10 mouse cellular contexts compared by ENCODE assay signal in the genomic region with DNA sequence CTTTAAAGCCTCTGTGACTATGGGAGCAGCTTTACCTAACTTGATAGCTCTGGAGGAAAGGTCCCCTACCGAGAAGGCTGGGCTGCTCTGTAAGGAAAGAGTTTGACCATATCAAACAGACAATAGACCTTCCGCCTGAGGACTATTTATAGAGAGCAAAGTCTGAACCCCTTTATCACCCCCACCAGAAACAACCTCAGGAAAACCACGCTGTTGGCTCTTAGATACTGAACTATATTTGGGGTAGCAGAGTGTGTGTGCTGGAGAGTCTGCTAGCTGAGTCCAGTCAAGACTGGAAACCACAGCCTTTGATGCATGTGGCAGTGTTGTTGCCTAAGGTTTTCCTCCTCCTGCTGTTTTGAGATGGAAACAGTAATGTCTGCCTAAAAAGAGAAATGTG. TPM values are rescaled to one million over a fixed set of nuclear protein-coding genes. Genes with fewer than 3 reads are reported as not detected.
DNase-seq lines count a peak whose midpoint lies in the region; ATAC-seq and TF ChIP-seq lines count a peak whose summit lies in the region.
"Had no signal": no experiment of that assay in that cellular context is flagged by ENCODE, and none has a peak within 500 bp of the region (broad histone marks: within the 10 kb centered on the region; RNA-seq: fewer than 3 reads in every experiment).

No protein-coding gene starts in this region.

- DNase-seq in brain, adult 2 months (ENCODE audit: low read depth, low spot score): peak; percentile 46
- DNase-seq in heart, postnatal 4 days: peak; percentile 17
- DNase-seq in cerebellum, adult 18-20 months: no peak
- no peak for DNase-seq in frontal cortex, postnatal 10 days (ENCODE audit: low spot score in 2 of 2)
- DNase-seq: adrenal gland, postnatal 10 days had no signal

- H3K36me3 ChIP-seq in midbrain, embryonic 15.5 days (replicated peaks): no peaks in the 10 kb centered on the region
- H3K36me3 ChIP-seq in midbrain, embryonic 13.5 days: no peaks in the 10 kb centered on the region
- no peaks in the 10 kb centered on the region; the same call in 1 of the 2 replicates for H3K36me3 ChIP-seq in small intestine, adult 2 months (ENCODE audit: control insufficient read depth, insufficient read depth, low read length)
- H3K36me3 ChIP-seq: neural tube, embryonic 12.5 days had no signal

- no peak for TF ChIP-seq CTCF in small intestine, adult 2 months (IDR thresholded peaks at IDR 0.05; ENCODE audit: extremely low read depth, insufficient read length, insufficient replicate concordance, low read depth, low read length)

- WGBS in midbrain, embryonic 15.5 days: 19% methylated on average over 3 of the region's 3 CpGs
- WGBS in midbrain, embryonic 13.5 days: 22% methylated on average over 3 of the region's 3 CpGs
- WGBS in small intestine, adult 2 months: 8% methylated on average over 3 of the region's 3 CpGs

- no peaks in the 10 kb centered on the region for H3K27me3 ChIP-seq in midbrain, embryonic 15.5 days (replicated peaks)
- H3K27me3 ChIP-seq in midbrain, embryonic 13.5 days: no peaks in the 10 kb centered on the region
- no peaks in the 10 kb centered on the region for H3K27me3 ChIP-seq in small intestine, adult 2 months (ENCODE audit: control insufficient read depth, insufficient read depth, low read length)
- H3K27me3 ChIP-seq: neural tube, embryonic 12.5 days had no signal

- no peak for TF ChIP-seq POLR2A in small intestine, adult 2 months (IDR thresholded peaks at IDR 0.05; ENCODE audit: low read depth, low read length)

- H3K27ac ChIP-seq in midbrain, embryonic 15.5 days: no peak overlapping the region
- H3K27ac ChIP-seq in midbrain, embryonic 13.5 days: no peak overlapping the region
- peak overlapping the region; percentile 13 for H3K27ac ChIP-seq in small intestine, adult 2 months (ENCODE audit: insufficient read depth, low read depth, low read length)
- H3K27ac ChIP-seq: neural tube, embryonic 12.5 days had no signal

- 0 out of 2 replicates have a peak, but pooled peaks have one; percentile 35 for ATAC-seq in midbrain, embryonic 15.5 days (replicated peaks)
- no peak for ATAC-seq in midbrain, embryonic 13.5 days
- ATAC-seq: inflammation-experienced regulatory T-cells, adult 6 months had no signal

- H3K4me3 ChIP-seq in midbrain, embryonic 15.5 days: no peak overlapping the region
- H3K4me3 ChIP-seq in midbrain, embryonic 13.5 days (replicated peaks): no peak overlapping the region
- no peak overlapping the region for H3K4me3 ChIP-seq in small intestine, adult 2 months (ENCODE audit: low read depth, low read length)
- H3K4me3 ChIP-seq: neural tube, embryonic 12.5 days had no signal

- H3K9me3 ChIP-seq in midbrain, embryonic 15.5 days: no peaks in the 10 kb centered on the region
- H3K9me3 ChIP-seq in midbrain, embryonic 13.5 days: no peaks in the 10 kb centered on the region
- H3K9me3 ChIP-seq: neural tube, embryonic 12.5 days had no signal

- no peak overlapping the region for H3K9ac ChIP-seq in midbrain, embryonic 15.5 days
- H3K9ac ChIP-seq in midbrain, embryonic 13.5 days (replicated peaks): no peak overlapping the region
- H3K9ac ChIP-seq: neural tube, embryonic 12.5 days had no signal

- no peak overlapping the region for H3K4me2 ChIP-seq in midbrain, embryonic 15.5 days
- no peak overlapping the region for H3K4me2 ChIP-seq in midbrain, embryonic 13.5 days (replicated peaks)
- H3K4me2 ChIP-seq: neural tube, embryonic 12.5 days had no signal

- H3K4me1 ChIP-seq in midbrain, embryonic 15.5 days: no peaks in the 10 kb centered on the region
- H3K4me1 ChIP-seq in midbrain, embryonic 13.5 days (replicated peaks): no peaks in the 10 kb centered on the region
- peaks cover 10% of the 10 kb centered on the region for H3K4me1 ChIP-seq in small intestine, adult 2 months (ENCODE audit: control insufficient read depth, insufficient read depth, insufficient read length, low read length)
- H3K4me1 ChIP-seq: neural tube, embryonic 12.5 days had no signal

RNA-seq across cellular contexts. Expression of gene Lims1, which starts 31.3 kb away (rescaled TPM):
- 52.6 and 54.6 TPM in 2 replicates for polyA plus RNA-seq in midbrain, embryonic 15.5 days (2015; fragmentation: Nextera tagmentation; extraction: Ambion mirVana)
- 62.1 and 65.6 TPM in 2 replicates for polyA plus RNA-seq in midbrain, embryonic 13.5 days (2015; fragmentation: Nextera tagmentation; extraction: Ambion mirVana)
- total RNA-seq in heart, postnatal 4 days (2021): 100 to 1,000 TPM; 223 to 250 TPM
- polyA plus RNA-seq in small intestine, adult 2 months (2012; rRNA removed): 3.5 and 4.5 TPM in 2 replicates

Comparison
In these comparisons a context has a peak if more than half of its experiments do, and no peak if none do; other contexts are left out.
1. DNase-seq: peak in brain, adult 2 months (single experiment) and heart, postnatal 4 days (single experiment); none in cerebellum, adult 18-20 months (0 of 2) and frontal cortex, postnatal 10 days (0 of 2).